Mouse (Mus musculus): ENCODE results near the gene Apod. TPM values are rescaled to one million over a fixed set of nuclear protein-coding genes. Genes with fewer than 3 reads are reported as not detected.

Apod gene
- polyA plus RNA-seq, 1 experiment, result 468 TPM

DNA sequence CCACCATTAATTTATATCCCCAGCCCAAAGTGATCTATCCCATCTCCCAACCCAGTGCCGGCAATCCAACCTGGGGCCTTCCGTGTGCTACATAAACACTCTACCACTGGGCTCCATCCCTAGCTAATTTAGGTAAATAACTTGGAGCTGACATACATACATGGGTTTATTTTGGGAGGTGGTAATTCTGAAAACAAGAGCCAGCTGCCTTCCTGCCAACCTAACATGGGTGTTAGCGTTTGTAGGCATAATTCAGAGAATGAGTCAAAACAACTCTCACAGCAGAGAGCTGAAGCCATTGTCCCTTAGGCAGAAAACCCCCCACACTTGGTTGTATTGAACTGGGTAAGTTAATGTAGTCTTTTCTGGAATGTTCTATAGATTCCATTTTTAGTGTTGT is 26.9 kb downstream of the Apod start:
- DNase-seq (ENCODE audit: extremely low spot score in 1 of 2, low spot score in 1 of 2), result peak; percentile 64 to 65

DNA sequence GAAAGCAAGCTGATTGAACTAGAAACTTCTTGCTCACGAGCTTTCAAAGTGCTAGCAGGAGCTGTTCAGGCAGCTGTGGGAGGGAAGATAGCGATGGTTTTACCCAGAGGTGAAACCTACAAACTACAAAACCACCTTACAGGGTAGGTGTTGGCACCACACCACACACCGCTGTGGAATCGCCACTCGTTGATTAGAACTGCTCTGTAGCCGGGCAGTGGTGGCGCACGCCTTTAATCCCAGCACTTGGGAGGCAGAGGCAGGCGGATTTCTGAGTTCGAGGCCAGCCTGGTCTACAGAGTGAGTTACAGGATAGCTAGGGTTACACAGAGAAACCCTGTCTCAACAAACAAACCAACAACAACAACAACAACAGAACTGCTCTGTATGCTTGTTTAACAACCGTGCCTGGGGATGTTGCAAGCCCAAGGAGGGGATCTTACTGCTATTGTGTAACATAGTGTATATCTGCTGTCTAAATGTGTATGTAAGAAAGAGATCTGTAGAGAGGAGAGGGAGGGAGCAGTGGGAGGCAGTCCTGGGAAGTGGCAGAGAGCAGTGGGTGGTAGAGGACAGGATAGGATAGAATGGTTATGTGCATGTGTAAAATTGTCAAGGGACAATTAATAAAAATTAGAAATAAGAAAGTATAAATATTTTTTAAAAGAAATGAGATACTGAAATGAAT is 27.7 kb downstream of the Apod start:
- DNase-seq (ENCODE audit: extremely low spot score in 1 of 2, low spot score in 1 of 2), result no peak

DNA sequence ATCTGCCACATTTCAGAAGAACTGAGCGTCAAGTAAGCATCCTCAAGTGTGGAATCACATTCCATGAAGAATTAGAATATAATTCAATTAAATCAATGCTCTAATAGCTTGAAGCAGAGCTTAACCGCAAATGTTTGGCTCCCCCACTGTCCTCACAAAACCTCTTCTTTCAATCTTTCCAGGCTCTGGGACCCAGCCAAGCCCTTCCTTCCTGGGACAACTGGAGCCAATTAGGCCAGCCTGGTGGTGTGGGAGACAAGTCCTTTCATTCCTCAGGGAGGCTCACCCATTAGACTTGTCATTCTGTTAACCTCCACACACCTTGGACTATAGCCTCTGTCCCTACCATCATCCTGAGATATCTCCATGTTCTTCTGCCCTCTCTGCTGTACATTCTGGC is 32.6 kb downstream of the Apod start:
- peak in 1 of 2 experiments; percentile 36 for DNase-seq (ENCODE audit: extremely low spot score in 1 of 2, low spot score in 1 of 2)

DNA sequence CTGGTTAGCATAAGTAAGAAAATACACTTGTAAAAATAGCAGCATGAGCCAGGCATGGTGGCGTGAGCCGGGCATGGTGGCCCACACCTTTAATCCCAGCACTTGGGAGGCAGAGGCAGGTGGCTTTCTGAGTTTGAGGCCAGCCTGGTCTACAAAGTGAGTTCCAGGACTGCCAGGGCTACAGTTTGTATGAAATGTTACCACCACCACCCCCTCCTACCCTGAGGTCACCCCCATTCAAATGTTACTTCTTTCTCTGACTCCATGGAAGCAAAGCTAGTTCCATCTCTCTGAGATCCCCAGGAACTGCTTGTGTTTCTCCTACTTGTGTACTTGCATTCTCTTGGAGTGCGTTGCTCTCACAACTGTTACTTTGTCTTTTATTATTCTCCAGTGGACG is 34.4 kb downstream of the Apod start:
- DNase-seq (ENCODE audit: extremely low spot score in 1 of 2, low spot score in 1 of 2), result no peak

DNA sequence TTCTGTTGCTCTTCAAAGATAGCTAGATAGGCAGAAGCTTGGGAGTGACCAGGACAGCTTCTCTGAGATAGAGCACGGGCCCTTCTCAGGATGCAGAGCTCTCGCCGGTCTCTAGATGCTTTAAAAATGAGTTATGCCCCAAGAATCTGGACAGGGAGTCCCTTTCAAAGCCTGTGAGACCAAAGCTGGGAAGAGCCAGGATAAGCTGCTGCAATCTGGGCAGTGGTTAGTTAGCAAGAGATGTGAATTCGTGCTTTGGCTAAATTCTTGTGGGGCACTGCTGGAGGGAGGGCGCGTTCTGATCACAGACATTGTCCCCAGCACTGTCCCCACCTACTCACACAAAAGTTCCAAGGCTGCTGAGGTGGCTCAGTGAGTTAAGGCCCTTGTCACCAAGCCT is 36.0 kb downstream of the Apod start:
- no peak for DNase-seq (ENCODE audit: extremely low spot score in 1 of 2, low spot score in 1 of 2)

DNA sequence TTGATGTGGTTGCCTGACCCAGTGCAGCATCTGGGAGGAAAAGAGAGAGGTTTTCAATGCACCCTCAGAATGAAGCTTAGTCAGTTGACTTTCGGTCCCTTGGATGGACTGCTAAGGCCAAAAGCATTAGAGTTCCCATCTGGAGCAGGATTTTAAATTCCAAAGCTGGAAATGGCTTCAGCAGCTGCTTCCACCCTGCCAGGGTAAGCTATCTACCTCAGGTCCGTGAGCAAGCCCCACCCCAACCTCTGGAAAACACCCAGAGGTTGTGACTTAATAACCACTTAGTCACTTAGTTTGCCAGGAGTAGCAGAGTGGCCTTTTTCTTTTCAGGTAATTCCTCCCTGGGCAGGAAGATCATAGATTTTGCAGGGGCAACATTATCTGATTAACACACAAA is 36.5 kb downstream of the Apod start:
- no peak for DNase-seq (ENCODE audit: extremely low spot score in 1 of 2, low spot score in 1 of 2)

DNA sequence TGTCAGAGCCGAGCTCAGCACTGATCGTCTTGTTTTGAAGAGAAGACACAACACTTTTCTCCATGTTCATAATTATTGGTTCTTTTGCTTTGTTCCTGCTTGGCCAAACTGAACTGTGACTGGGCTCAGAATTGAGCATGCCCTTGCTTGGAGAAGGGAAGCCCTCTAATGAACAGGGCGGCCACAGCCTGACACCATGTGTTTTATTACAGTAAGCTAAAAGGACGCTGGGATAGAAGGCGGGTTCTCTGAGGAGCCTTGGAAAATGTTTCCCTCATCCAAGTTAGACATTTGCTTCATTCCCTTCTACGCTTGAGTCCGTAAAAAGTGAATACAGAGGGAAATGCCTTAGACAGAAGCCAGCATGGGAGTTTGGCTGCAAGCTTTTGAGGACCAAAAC is 37.6 kb downstream of the Apod start:
- DNase-seq (ENCODE audit: extremely low spot score in 1 of 2, low spot score in 1 of 2), result no peak

DNA sequence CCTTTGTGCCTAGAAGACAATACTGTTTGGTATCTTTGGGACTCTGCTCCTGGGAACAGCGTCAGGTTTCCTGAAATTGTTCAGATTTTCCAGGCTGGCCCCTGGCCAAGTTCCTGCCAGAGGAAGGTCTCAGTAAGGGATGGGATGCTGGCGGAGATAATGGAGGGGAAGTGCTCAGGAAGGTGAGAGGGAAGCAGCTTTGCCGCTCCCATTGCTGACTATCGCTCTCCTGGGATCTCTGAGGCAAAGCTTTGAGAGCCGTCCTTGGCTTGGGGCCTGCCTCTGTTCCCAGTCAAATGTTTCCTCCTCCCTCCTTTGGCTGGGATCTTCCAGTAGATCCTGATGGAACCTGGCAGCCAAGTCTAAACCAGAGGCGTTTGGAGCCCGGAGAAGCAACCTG is 38.1 kb downstream of the Apod start:
- peak in 1 of 2 experiments; percentile 44 for DNase-seq (ENCODE audit: extremely low spot score in 1 of 2, low spot score in 1 of 2)

DNA sequence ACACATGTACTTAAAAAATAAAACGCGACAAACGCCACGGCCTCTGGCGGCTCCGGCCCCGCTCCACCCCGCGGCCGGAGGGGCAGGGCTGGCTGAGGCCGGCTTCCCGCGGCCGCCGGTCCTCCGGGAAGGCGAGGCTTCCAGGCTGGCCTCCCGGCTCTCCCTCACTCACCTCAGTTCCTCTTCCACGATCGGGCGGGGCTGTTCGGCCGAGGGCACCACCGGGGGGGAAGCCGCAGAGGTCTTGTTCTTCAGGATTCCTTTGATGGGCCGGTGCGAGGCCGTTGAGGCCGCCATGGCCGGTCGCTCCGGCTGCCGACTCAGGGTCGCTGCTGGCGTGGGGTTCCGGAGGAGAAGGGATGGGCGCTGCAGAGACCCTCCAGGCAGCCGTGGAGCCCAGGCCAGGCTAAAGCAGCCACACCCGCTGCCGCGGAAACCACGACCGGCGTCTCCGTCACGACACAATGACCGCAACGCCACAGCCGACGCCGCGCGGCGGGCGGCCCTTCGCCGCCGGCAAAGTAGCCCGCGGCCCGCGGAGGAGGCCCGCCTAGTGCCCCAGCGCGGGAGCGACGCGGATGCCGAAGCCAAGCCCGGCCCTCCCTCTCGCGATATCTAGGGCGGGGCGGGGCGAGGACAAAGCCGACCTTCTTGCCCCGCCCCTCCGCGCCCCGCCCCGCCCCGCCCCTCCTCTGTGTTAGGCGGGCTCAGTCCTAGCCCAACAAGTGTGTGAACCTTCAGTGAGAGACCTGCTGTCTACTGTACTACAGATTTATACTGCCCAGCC is 39.7 kb downstream of the Apod start, which contains the start of gene Ppp1r2:
Gene Ppp1r2 (minus strand): TSS at position 604 of the 787 bp plus-strand sequence.
- peak; percentile 54 to 89 for DNase-seq (ENCODE audit: extremely low spot score in 1 of 2, low spot score in 1 of 2)

DNA sequence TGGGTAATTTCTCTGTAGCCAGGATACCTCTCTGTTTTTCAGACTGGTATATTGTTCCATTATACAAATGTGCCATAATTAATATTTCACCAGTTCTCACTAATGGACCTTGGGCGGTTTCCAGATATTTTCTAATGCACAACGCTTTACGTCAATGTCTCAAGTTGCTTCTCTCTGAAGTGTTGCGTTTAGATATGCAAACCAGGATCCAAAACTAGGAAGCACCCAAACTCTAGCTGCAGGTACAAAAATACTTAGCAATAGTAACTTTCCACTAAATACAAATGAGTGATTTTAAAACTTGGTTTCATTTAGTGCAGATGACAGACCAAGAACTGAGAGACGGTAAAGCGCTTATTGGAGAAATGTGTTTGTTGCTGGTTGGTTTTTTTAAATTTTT is 40.5 kb downstream of the Apod start:
- DNase-seq (ENCODE audit: extremely low spot score in 1 of 2, low spot score in 1 of 2), result no peak

DNA sequence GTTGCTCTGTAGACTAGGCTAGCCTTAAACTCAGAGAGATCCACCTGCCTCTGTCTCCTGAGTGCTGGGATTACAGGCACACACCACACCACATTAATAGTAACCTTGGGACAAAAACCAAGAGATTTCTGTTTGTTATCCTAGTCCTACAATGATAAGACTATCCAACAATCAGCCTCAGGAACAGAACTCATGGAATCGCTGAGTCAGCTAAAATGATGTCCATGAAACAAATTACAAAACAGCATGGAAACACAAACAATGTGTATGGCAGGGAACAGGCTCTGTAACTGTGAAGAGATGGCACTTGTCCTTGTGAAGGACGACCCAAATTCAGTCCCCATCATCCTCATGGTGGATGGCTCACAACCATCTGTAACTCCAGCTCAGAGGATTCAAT is 47.9 kb downstream of the Apod start:
- no peak for DNase-seq (ENCODE audit: extremely low spot score in 1 of 2, low spot score in 1 of 2)

DNA sequence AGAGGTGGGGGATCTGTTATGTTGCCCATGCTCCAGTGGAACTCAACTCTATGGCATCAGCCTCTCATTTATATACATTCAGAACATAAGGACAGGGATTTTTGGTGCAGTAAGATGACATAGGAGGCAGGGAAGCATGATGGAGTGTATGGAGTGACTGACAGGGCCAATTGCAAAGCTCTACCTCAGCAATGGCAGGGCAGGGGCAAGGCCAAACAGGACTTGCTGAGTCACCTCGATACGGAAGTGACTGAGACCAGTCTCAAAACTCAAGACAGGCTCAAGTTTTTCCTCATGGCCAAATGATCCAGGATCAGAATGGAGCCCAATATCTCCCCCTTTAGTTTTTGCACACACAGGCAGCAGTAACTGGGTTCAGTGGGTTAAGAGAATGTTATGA is 58.5 kb downstream of the Apod start:
- no peak for DNase-seq (ENCODE audit: extremely low spot score in 1 of 2, low spot score in 1 of 2)

DNA sequence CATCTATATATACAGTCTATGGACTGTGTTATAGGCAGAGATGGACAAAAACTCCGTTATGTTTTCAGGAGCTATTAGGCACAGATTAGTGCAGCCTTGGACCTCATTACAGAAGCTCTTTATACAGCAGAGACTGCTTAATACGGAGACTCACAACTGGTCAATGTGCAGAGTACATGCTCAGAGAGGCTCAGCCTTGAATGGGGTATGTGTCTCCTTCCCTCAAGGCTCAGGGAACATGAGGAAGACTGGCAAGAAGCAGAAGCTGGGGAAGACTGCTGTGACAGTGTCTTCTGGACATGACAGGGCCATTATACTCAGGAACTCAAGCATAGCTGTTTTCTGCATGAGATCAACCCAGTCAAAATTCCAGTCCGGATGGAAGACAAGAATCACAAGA is 58.9 kb downstream of the Apod start:
- DNase-seq (ENCODE audit: extremely low spot score in 1 of 2, low spot score in 1 of 2), result no peak

DNA sequence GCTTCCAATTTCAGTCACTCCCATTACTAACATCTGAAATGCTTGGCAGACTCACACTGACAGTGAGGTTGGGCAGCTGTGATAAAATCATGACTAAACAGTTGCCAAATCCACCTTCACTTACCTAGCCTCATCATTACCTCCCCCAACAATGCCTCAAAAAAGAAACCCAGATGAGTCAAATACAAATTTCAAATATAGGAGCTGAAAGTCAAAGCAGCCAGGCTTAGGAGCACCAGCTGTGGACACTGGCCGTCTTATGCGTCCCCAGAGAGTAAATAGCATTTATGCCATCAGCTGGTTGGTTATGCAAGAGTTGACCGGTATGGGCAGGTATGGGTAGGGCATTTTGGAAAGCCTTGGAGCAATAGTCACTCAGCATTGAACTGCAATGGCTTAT is 65.2 kb downstream of the Apod start:
- DNase-seq (ENCODE audit: extremely low spot score in 1 of 2, low spot score in 1 of 2), result no peak

DNA sequence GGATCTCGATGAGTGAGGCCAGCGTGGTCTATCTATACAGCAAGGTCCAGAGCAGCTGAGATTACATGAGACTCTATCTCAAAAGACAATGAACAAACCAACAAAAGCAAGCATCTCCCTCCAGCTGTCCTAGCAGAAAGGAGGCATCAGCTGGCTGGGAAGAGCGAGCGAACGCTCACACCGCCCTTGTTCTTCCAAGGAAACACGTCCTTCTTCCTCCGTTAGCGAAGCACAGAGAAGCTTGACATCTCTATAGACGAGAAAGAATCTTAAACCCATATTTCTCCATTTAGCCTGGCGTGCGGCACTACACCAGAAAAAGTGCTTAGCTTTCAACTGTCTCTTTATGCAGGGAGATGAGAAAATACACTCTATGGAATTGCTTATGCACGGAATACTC is 65.9 kb downstream of the Apod start:
- peak in 1 of 2 experiments; percentile 40 for DNase-seq (ENCODE audit: extremely low spot score in 1 of 2, low spot score in 1 of 2)

DNA sequence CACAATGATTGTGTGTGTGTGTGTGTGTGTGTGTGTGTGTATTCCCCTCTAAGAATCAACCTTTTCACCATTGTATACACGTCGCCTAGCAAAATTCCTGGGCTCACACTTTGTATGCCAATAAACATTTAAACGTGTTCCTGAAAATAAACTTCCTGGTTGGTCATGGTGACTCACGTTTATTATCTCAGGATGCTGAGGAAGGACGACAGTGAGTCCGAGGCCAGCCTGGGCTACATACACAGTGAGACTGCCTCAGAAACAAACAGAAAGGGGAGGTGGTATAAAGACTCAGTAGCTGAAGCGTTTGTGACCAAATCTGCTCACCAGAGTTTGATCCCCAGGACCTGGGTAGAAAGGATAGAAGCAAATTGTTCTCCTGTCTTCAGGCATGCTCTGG is 67.2 kb downstream of the Apod start:
- no peak for DNase-seq (ENCODE audit: extremely low spot score in 1 of 2, low spot score in 1 of 2)

Other genes with a start within 250 kb of the Apod start
- gene Xxylt1, start 233.4 kb downstream of the Apod start, polyA plus RNA-seq (2012; rRNA removed), result 12.9 and 14.3 TPM in 2 replicates
- 50.5 and 56.7 TPM in 2 replicates for gene Acap2, start 113.6 kb downstream of the Apod start, polyA plus RNA-seq (2012; rRNA removed)
- 72.0 and 89.3 TPM in 2 replicates for gene Ppp1r2, start 39.5 kb downstream of the Apod start, polyA plus RNA-seq (2012; rRNA removed)
- 139 and 148 TPM in 2 replicates for gene Bdh1, start 107.5 kb upstream of the Apod start, polyA plus RNA-seq (2012; rRNA removed)